Mouse (Mus musculus): Measurements from ENCODE around the gene Lrfn4. TPM values are rescaled to one million over a fixed set of nuclear protein-coding genes. Genes with fewer than 3 reads are reported as not detected.

The Lrfn4 gene
- polyA plus RNA-seq (2014; fragmentation: Illumina TruSeq; extraction: RNeasy Lipid Tissue Mini Kit (QIAGEN cat#74804); ENCODE audit: insufficient read depth, low read depth, low replicate concordance) = 5.6 TPM

DNA sequence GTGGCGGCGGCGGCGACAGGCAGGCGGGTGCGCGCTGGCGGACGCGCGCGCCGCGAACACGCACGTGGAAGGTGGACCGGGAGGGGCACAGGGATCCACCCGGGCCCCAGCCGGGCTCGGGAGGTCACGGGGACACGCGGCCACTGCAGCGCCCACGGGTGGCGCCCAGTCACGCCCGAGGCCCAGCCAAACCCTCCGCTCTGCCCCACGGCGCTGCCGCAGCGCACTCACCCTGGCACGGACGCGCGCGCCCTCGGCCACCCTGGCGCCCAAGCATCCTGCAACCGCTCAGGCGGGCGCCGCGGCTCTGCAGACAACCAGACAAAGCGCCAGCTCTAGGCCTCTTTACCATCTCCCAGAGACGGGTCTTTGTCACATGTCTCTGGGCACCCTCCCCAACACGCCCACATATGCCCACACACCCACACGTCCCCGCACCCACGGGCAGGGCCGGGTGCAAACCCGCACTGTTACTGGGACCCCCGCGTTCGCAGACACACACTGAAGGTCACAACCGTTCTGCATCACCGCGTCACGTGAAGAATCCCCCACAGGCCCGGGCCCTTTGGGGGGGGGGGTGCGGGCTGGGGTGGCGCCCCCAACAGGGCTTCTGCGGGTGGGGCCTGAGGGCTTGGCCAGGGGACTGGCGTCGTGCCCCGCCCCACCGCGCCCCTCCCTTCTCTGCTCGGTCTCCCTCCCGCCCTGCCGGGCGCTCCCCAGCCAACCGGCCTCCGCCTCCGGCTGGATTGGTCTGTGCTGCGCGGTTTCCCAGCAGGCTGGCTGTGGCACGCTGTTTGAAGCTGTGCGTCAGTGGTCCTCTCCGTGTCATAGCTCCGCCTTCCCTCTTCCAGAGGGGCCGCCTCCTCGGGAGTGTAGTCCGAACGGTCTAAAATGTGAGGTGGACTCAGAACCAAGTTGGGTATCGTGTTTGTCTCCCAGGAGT is at the start of gene Lrfn4:
TSS of gene Lrfn4 (minus strand) at position 517 of the 943 bp plus-strand sequence.

DNA sequence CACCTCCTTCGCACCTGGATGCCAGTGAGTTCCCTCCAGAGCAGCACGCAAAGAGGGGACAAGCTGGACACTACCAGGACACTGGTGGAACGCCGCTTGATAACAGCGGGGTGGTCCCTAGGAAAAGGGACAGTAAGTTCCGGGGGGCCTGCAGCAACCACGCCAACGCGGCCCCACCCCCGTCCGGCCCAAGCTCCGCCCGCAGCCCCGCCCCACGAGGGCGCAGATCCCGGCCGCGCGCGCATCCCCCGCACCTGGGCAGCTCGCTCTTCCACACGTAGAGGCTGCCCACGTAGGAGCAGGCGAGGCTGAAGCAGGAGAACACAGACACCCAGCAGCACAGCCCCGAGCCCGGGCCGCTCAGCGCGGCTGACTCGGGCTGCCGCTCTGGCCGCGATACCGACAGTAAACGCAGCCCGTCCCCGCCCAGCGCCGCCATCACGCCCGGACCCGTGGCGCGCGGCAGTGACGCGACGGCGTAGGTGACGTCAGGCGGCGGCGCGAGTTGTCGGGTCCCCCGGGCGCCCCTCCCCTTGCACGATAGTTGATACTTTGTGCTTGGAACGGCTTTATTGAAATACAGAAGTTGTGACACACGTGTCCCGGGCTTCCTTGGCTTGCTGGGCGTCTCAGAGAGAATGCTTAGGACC is 9.8 kb upstream of the Lrfn4 start, which contains the start of gene Rce1:
TSS of gene Rce1 (minus strand) at position 463 of the 650 bp plus-strand sequence.

Other genes starting within 250 kb of the Lrfn4 start
- gene Kdm2a, start 217.4 kb downstream of the Lrfn4 start, polyA plus RNA-seq (2014; fragmentation: Illumina TruSeq; extraction: RNeasy Lipid Tissue Mini Kit (QIAGEN cat#74804); ENCODE audit: insufficient read depth, low read depth, low replicate concordance) = 12.2 TPM
- 10.9 TPM for gene Rhod, start 176.2 kb downstream of the Lrfn4 start, polyA plus RNA-seq (2014; fragmentation: Illumina TruSeq; extraction: RNeasy Lipid Tissue Mini Kit (QIAGEN cat#74804); ENCODE audit: insufficient read depth, low read depth, low replicate concordance)
- 0.40 TPM for gene Syt12, start 138.2 kb downstream of the Lrfn4 start, polyA plus RNA-seq (2014; fragmentation: Illumina TruSeq; extraction: RNeasy Lipid Tissue Mini Kit (QIAGEN cat#74804); ENCODE audit: insufficient read depth, low read depth, low replicate concordance)
- 0.34 TPM for gene 2010003K11Rik, start 117.1 kb downstream of the Lrfn4 start, polyA plus RNA-seq (2014; fragmentation: Illumina TruSeq; extraction: RNeasy Lipid Tissue Mini Kit (QIAGEN cat#74804); ENCODE audit: insufficient read depth, low read depth, low replicate concordance)
- gene Pcx, start 105.2 kb downstream of the Lrfn4 start, polyA plus RNA-seq (2014; fragmentation: Illumina TruSeq; extraction: RNeasy Lipid Tissue Mini Kit (QIAGEN cat#74804); ENCODE audit: insufficient read depth, low read depth, low replicate concordance) = 24.8 TPM
- 33.1 TPM for gene Rce1, start 10.0 kb upstream of the Lrfn4 start, polyA plus RNA-seq (2014; fragmentation: Illumina TruSeq; extraction: RNeasy Lipid Tissue Mini Kit (QIAGEN cat#74804); ENCODE audit: insufficient read depth, low read depth, low replicate concordance)
- gene Gm960, start 83.0 kb upstream of the Lrfn4 start, polyA plus RNA-seq (2014; fragmentation: Illumina TruSeq; extraction: RNeasy Lipid Tissue Mini Kit (QIAGEN cat#74804); ENCODE audit: insufficient read depth, low read depth, low replicate concordance) = not detected
- 0.83 TPM for gene Sptbn2, start 95.5 kb upstream of the Lrfn4 start, polyA plus RNA-seq (2014; fragmentation: Illumina TruSeq; extraction: RNeasy Lipid Tissue Mini Kit (QIAGEN cat#74804); ENCODE audit: insufficient read depth, low read depth, low replicate concordance)
- 10.1 TPM for gene Rbm4b, start 140.8 kb upstream of the Lrfn4 start, polyA plus RNA-seq (2014; fragmentation: Illumina TruSeq; extraction: RNeasy Lipid Tissue Mini Kit (QIAGEN cat#74804); ENCODE audit: insufficient read depth, low read depth, low replicate concordance)
- gene Rbm4, start 178.2 kb upstream of the Lrfn4 start, polyA plus RNA-seq (2014; fragmentation: Illumina TruSeq; extraction: RNeasy Lipid Tissue Mini Kit (QIAGEN cat#74804); ENCODE audit: insufficient read depth, low read depth, low replicate concordance) = 17.9 TPM
- 4.7 TPM for gene Gm21992, start 195.9 kb upstream of the Lrfn4 start, polyA plus RNA-seq (2014; fragmentation: Illumina TruSeq; extraction: RNeasy Lipid Tissue Mini Kit (QIAGEN cat#74804); ENCODE audit: insufficient read depth, low read depth, low replicate concordance)
- 13.7 TPM for gene Rbm14, start 196.0 kb upstream of the Lrfn4 start, polyA plus RNA-seq (2014; fragmentation: Illumina TruSeq; extraction: RNeasy Lipid Tissue Mini Kit (QIAGEN cat#74804); ENCODE audit: insufficient read depth, low read depth, low replicate concordance)
- gene Ccs, start 223.7 kb upstream of the Lrfn4 start, polyA plus RNA-seq (2014; fragmentation: Illumina TruSeq; extraction: RNeasy Lipid Tissue Mini Kit (QIAGEN cat#74804); ENCODE audit: insufficient read depth, low read depth, low replicate concordance) = 48.3 TPM
- gene Ccdc87, start 223.7 kb upstream of the Lrfn4 start, polyA plus RNA-seq (2014; fragmentation: Illumina TruSeq; extraction: RNeasy Lipid Tissue Mini Kit (QIAGEN cat#74804); ENCODE audit: insufficient read depth, low read depth, low replicate concordance) = 0.45 TPM
- 27.8 TPM for gene Ctsf, start 239.5 kb upstream of the Lrfn4 start, polyA plus RNA-seq (2014; fragmentation: Illumina TruSeq; extraction: RNeasy Lipid Tissue Mini Kit (QIAGEN cat#74804); ENCODE audit: insufficient read depth, low read depth, low replicate concordance)